Mouse (Mus musculus) cortical plate, adult 2 months (tissue): Measurements from ENCODE around the gene Moxd1.

Experiments
- CTCF ChIP-seq: fragments of 200-500 bp; IDR thresholded peaks from 2 replicates; pipeline ENCODE4 v1.5.1; 2011; ENCODE audit warnings: mild to moderate bottlenecking, control low read depth, low read length; ENCODE audit not compliant: insufficient read depth; ENCODE audit errors: extremely low read depth
- POLR2A ChIP-seq: fragments of 200-500 bp; IDR thresholded peaks from 2 replicates; pipeline ENCODE4 v1.6.1; 2011; ENCODE audit warnings: mild to moderate bottlenecking, low read length, control low read depth; ENCODE audit not compliant: insufficient read depth; ENCODE audit errors: extremely low read depth

- TF ChIP-seq POLR2A (no peak), CTCF (no peak)
These were observed 24.8 kb downstream of the Moxd1 start for GRCm38 (mm10) chr10:24248116-24248515.
